Mouse (Mus musculus) embryonic stem cell, embryonic (primary cell): ENCODE measurements at regions not wholly inside any gene's neighbourhood (a gene's known extent, or its start where the extent isn't known, plus 50 kb on each side); places are given as distances from the start of the nearest gene placed in this dataset.

ENCODE experiments used
- CTCF ChIA-PET, 4 experiments: fragments of 300-600 bp in 2 of 4; fragments of 350-600 bp in 2 of 4; sonication (Branson Sonifier 250); formaldehyde crosslinking; loops; one replicate each; lab custom pipeline; 2022; ENCODE audit warnings: inconsistent platforms in 2 of 4; lab: Charles Lee
- POLR2A ChIA-PET, 4 experiments: fragments of 300-600 bp in 2 of 4; fragments of 350-600 bp in 2 of 4; sonication (Branson Sonifier 250); formaldehyde crosslinking; loops; one replicate each; lab custom pipeline; 2022; ENCODE audit warnings: antibody characterized with exemption in 4 of 4, inconsistent platforms in 1 of 4; lab: Charles Lee

- ChIA-PET CTCF (no interaction called here), POLR2A (no interaction called here)
These were observed 361.5 kb upstream of the Intu start for GRCm38 (mm10) chr3:40169590-40169989.

GRCm38 (mm10) chr3:40179726-40180317 lies 351.3 kb upstream of the Intu start:
- ChIA-PET POLR2A (no interaction called here), CTCF (no interaction called here)

GRCm38 (mm10) chr3:40185597-40186320 lies 345.3 kb upstream of the Intu start:
- ChIA-PET CTCF (no interaction called here), POLR2A (no interaction called here)

GRCm38 (mm10) chr3:40189529-40189928 lies 341.6 kb upstream of the Intu start:
- ChIA-PET CTCF (no interaction called here), POLR2A (interaction anchor here in 2 of 4 experiments (0.6 kb wide), 2 partner anchors 61 to 1551 kb away, joined by 3 read pairs; no protein-coding TSS in a partner anchor)

- ChIA-PET CTCF (no interaction called here), POLR2A (interaction anchor here in 3 of 4 experiments (0.6 kb wide), 3 partner anchors 62 to 1550 kb away, joined by 3 read pairs; no protein-coding TSS in a partner anchor)
These were observed 341.1 kb upstream of the Intu start for GRCm38 (mm10) chr3:40190024-40190423.

GRCm38 (mm10) chr3:40200174-40200573 lies 330.9 kb upstream of the Intu start:
- ChIA-PET CTCF (interaction anchor here in 1 of 4 experiments (0.6 kb wide), 1 partner anchor 1513 kb away, joined by 3 read pairs; no protein-coding TSS in a partner anchor), POLR2A (no interaction called here)

GRCm38 (mm10) chr3:40206326-40206725 lies 324.8 kb upstream of the Intu start:
- ChIA-PET CTCF (no interaction called here), POLR2A (no interaction called here)

- CTCF ChIA-PET = no interaction called here
These were observed 319.3 kb upstream of the Intu start for GRCm38 (mm10) chr3:40211793-40212192.

GRCm38 (mm10) chr3:40226772-40227171 lies 304.3 kb upstream of the Intu start:
- ChIA-PET POLR2A (no interaction called here), CTCF (no interaction called here)

More at GRCm38 (mm10) chr3:40211793-40212192, 319.3 kb upstream of the Intu start:
- POLR2A ChIA-PET = interaction anchor here in 1 of 4 experiments (0.5 kb wide), 1 partner anchor 34 kb away, joined by 3 read pairs; no protein-coding TSS in a partner anchor

GRCm38 (mm10) chr3:40243499-40244101 lies 287.5 kb upstream of the Intu start:
- POLR2A ChIA-PET = no interaction called here

GRCm38 (mm10) chr3:40254376-40254775 lies 276.7 kb upstream of the Intu start:
- POLR2A ChIA-PET = no interaction called here
- CTCF ChIA-PET = no interaction called here

More at GRCm38 (mm10) chr3:40243499-40244101, 287.5 kb upstream of the Intu start:
- CTCF ChIA-PET = no interaction called here

GRCm38 (mm10) chr3:40262536-40262935 lies 268.6 kb upstream of the Intu start:
- CTCF ChIA-PET = no interaction called here
- POLR2A ChIA-PET = no interaction called here

GRCm38 (mm10) chr3:40267514-40267913 lies 263.6 kb upstream of the Intu start:
- ChIA-PET CTCF (no interaction called here), POLR2A (no interaction called here)

- CTCF ChIA-PET = no interaction called here
- POLR2A ChIA-PET = no interaction called here
These were observed 248.2 kb upstream of the Intu start for GRCm38 (mm10) chr3:40282926-40283325.

GRCm38 (mm10) chr3:40286959-40287710 lies 244.0 kb upstream of the Intu start:
- ChIA-PET POLR2A (interaction anchor here in 1 of 4 experiments (0.6 kb wide), 1 partner anchor 1252 kb away, joined by 6 read pairs; no protein-coding TSS in a partner anchor), CTCF (no interaction called here)

GRCm38 (mm10) chr3:40297120-40297519 lies 234.0 kb upstream of the Intu start:
- ChIA-PET CTCF (no interaction called here), POLR2A (interaction anchor here in 1 of 4 experiments (0.6 kb wide), 1 partner anchor 256 kb away, joined by 4 read pairs; no protein-coding TSS in a partner anchor)

GRCm38 (mm10) chr3:40320319-40320718 lies 210.8 kb upstream of the Intu start:
- CTCF ChIA-PET = no interaction called here
- POLR2A ChIA-PET = no interaction called here

- POLR2A ChIA-PET = interaction anchor here in 1 of 4 experiments (0.6 kb wide), 1 partner anchor 628 kb away, joined by 6 read pairs; no protein-coding TSS in a partner anchor
- CTCF ChIA-PET = interaction anchor here in 1 of 4 experiments (0.6 kb wide), 1 partner anchor 314 kb away, joined by 3 read pairs; no protein-coding TSS in a partner anchor
These were observed 204.9 kb upstream of the Intu start for GRCm38 (mm10) chr3:40325872-40326803.
